Mouse (Mus musculus): ENCODE measurements at regions not wholly inside any gene's neighbourhood (a gene's known extent, or its start where the extent isn't known, plus 50 kb on each side); places are given as distances from the start of the nearest gene placed in this dataset.

DNA sequence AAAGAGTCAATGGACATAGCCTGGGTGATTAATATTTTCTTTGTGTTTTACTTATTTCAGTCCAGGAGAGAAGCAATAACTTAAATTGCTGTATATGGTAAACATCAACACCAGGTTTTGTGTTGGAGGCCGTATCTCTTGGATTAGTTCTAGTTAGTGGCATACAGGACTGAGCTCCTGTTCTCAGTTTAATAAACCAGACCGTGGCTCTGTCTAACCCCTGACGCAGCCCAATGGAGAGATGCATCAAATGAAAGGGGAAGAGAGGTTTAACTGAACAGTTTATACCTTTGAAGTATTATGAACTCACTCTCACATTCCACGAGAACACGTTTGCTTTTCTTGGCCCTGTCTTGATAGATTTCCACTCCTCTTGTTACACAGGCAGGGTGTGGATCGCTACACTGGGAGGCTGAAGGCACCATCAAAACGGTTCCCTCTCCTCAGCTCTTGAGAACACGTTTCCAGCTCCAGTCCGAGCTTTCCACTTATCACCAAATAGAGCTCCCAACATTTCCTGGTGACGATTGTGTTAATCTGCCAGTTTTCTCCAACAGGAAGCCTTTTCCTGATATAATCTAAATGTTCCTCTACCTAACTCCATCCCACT lies 54.0 kb upstream of the Cerkl start:
- no peak for DNase-seq

DNA sequence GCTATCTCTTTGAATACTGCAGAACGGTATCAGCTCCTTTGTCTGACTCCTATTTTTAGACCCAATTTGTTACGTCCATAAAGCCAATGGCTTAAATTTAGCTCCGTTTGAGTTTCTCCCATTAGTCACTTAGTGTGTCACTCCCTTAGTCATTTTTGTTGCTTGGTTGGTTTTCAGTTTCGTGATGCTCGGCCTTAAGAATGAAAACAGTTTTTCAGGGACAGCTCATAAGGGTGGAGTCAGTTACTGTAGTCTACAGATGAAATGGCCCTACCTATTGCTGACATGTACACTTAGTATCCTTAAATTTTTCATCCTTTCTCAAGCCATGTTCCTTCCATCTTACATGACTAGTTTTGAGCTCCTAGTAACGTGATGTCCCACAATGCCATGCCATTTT lies 54.5 kb upstream of the Cerkl start:
- no peak for DNase-seq

- DNase-seq: peak; percentile 73 to 87
These were observed 55.2 kb upstream of the Cerkl start for GRCm38 (mm10) chr2:79511676-79512323.

- no peak for DNase-seq
These were observed 55.8 kb upstream of the Cerkl start for GRCm38 (mm10) chr2:79512374-79512773.

DNA sequence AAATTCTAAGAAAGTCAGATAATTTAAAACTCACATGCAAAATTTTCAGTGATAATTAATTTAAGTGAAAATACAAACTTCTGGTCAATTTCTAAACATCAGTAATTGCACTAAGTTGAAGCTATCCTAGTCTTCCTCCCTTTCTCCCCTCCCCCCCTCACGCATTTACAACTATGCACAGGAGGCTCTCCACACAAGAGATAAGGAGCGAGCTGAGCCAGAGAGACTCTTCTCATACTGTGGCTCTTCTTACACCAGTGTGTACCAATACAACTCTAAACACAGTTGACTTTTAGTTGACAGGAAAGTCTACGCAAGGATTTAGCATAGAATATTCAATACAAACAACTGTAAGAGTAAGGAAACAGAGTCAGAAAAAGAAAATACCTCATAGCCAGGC lies 57.1 kb upstream of the Cerkl start:
- no peak for DNase-seq

GRCm38 (mm10) chr2:79518046-79518750 lies 61.6 kb upstream of the Cerkl start:
- DNase-seq: no peak

GRCm38 (mm10) chr2:79519799-79520449 lies 63.3 kb upstream of the Cerkl start:
- no peak for DNase-seq

DNA sequence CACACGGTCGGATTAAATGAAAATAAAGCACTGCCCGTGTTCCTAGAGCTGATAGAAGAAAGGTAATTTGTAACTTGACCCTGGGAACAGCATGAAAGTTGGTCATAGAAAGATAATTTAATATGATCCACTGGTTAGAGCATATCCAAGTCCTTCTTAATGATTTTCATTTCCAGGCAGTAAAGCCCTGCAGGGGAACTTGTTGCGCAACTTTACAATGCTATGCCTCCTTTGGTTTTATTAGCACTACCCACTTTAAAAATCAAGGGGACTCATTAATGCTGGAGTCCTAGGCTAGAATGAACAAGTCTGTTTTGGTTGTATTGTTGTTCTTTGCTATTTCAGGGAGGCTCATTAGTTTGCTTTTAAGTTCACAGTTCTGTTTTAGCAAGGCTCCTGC lies 66.9 kb upstream of the Cerkl start:
- DNase-seq: no peak

- DNase-seq: no peak
These were observed 70.9 kb upstream of the Cerkl start for GRCm38 (mm10) chr2:79527529-79527928.

GRCm38 (mm10) chr2:79528347-79528990 lies 71.9 kb upstream of the Cerkl start:
- DNase-seq: no peak

GRCm38 (mm10) chr2:79529185-79529584 lies 72.6 kb upstream of the Cerkl start:
- no peak for DNase-seq

- DNase-seq: no peak
These were observed 76.1 kb upstream of the Cerkl start for GRCm38 (mm10) chr2:79532610-79533160.

DNA sequence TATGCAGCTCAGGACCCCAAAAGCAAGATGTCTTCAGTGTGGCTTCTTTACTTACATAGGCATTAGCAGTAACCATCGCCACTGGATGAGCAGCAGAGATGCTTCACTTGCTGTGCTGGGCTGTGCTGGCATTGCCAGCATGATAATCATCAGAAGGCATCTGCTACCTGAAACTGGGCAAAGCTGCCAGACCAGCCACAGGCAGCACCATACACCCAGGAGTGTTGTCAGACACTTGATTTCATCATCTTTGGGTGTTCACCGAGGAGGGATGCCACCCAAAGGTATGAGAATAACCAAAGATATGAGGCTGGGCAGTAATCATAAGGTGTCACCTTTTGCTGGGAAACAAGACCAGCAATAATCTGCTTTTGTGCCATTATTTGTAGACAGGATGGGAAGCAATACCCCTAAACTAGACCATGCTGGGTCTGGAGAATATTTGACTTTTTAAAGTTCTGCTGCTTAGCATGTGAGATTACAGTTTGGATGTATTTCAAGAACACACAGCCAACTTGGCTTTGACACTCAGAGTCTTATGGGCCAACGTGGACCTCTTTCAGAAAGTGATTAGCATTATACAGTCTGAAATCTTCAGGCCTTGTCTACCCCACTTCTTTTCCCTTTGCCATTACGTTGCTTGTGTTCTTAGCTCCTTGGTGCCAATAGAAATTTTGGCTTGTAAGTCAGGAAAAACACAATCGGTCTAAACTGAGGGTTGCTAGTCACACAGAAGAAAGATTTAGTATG lies 80.7 kb upstream of the Cerkl start:
- DNase-seq: peak in 1 of 2 experiments; percentile 23

DNA sequence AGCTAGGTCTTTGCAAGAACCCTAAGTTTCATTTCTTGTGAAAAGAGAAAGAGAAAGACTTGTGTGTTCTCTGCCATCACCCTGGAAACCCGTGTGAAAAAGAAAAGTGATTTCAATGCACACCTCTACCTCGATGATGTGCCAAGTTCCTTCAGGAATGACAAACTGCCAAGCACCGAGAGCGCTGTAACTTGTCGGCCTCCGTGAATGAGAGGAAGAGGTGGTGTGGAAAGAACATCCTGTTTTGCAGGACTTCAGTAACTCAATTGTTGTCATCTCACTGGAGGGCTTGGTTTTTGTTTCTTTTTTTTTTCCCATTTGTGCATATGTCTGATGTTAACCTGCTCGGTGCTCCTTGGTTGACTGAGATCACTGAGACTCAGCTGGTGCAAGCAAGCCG lies 83.8 kb upstream of the Cerkl start:
- no peak for DNase-seq

DNA sequence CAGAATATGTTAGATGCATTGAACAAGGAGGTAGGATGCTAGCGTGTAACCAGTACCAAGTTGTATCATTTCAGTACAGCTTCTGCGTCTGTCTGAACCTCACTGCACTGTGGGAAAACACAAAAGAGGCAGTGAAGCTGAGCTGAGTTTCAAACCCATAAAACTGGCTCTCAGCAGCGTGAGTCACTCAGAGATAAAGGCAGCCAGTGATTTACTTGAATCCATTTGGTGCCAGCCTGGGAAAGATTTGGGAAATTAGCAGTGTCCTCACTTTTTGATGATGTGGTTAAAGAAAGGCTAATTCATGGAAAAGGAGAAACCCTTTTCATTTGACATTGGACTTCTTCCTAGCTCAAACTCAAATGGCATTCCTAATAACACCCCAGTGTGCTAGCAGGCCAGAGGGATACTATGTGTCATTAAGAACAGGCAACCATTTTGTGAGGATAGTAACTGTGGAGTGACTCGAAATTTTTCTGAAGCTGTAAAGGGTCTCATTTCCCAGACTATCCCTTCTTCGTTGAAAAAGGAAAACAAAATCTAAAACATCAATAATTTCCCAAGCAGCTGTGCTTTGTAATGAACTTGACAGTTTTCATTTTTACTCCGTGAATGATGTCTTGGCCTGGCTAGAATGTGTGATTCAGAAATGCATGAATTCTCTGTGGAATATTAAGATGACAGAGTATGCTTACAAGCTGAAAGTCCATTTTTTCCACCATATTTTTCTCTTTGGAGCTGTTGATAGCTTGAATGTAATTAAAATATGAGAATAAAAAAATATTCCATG lies 85.8 kb upstream of the Cerkl start:
- DNase-seq: no peak

DNA sequence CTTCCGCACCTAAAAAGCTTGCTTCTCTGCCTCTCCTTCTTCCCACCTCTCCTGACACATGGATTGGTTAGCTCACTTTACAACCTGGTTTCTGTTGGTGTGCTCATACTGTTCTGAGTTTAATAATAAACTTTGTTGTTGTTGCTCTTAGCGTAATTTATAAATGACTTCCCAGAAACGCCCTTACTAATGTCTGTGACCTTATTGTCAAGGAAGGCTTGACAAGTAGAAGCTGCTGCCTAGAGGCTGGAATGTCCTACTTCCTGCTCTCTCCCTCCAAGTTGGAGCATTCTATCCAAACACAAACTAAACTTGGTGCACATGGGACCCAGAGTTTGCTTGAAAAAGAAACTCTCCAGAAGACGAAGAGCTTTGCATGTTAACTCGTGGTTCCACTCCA lies 86.9 kb upstream of the Cerkl start:
- no peak for DNase-seq

GRCm38 (mm10) chr2:79543948-79544792 lies 87.6 kb upstream of the Cerkl start:
- no peak for DNase-seq

GRCm38 (mm10) chr2:79544793-79545260 lies 88.2 kb upstream of the Cerkl start:
- DNase-seq: no peak

DNA sequence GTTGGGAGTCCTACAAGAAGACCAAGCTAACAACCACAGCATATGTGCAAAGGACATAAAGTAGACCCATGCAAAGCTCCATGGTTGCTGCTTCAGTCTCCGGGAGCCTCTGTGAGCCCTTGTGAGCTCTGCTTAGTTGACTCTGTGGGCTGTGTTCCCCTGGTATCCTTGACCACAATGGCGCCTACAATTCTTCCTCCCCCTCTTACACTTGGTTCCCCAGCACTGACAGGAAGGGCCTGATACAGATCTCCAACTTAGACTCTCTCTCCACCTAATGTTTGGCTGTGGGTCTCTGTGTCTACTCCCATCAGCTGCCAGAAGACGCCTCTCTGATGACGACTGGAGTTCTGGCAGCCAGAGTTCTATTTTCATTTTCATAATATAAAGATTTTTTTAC lies 88.9 kb upstream of the Itprid2 start:
- DNase-seq: no peak

DNA sequence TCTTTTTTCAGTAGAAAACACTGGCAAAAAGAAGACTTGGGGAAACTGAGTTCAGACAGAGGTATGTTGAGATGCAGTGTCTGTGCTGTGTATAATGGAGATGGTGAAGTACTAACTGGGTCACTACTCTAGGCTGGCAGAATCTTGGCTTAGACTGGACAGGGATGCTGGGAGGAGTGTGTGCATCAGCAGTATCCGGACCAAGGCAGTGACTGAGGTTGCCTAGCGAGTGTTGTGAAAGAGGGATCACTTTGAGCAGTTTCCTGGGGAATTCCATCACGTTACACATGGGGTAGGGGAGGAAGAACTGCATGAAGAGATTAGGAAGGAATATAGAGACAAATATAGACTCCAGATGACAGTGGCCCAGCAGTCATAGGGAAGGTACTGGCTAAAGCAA lies 87.9 kb upstream of the Itprid2 start:
- no peak for DNase-seq
